Mouse (Mus musculus) G1E (cell line): ENCODE data around the gene Dram2.

Source experiments
- CTCF ChIP-seq: IDR thresholded peaks from 2 replicates; pipeline ENCODE4 v1.5.1; 2012; ENCODE audit warnings: low read depth, low read length, inconsistent platforms, mixed read lengths
- GATA1 ChIP-seq: IDR thresholded peaks from 2 replicates; pipeline ENCODE4 v1.6.1; 2012; ENCODE audit warnings: borderline replicate concordance, low read length, inconsistent platforms, mixed read lengths
- POLR2AphosphoS5 ChIP-seq: IDR thresholded peaks from 2 replicates; pipeline ENCODE4 v1.6.1; 2012; ENCODE audit warnings: low read depth, low read length, inconsistent platforms; ENCODE audit not compliant: insufficient replicate concordance
- TAL1 ChIP-seq: conservative IDR thresholded peaks from 2 replicates; pipeline ENCODE4 v1.6.1; 2012; ENCODE audit warnings: low read depth, low read length, inconsistent platforms, mixed read lengths

DNA sequence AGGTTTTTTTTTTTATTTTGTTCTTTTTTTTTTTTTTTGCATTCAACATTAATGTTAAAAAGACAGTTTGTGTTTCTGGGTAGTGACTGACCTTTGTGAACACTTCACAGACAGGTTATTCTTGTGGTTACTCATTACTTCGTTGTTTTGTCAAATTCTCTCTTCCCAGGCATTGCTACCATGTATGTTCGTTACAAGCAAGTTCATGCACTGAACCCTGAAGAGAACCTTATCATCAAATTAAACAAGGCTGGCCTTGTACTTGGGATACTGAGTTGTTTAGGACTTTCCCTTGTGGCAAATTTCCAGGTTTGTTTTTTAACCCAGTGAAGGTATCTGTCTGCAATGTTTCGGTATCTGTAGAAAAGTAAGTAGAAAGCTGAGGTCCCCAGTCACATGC lies 18.3 kb downstream of the Dram2 start:
- TF ChIP-seq CTCF (no peak), GATA1 (no peak), TAL1 (no peak), POLR2AphosphoS5 (no peak)
